Mouse (Mus musculus) ovary, adult 18-20 months (tissue): ENCODE data around the gene Mmp17.
"Not testable (repeated sequence)": the region's sequence is repeated elsewhere in the genome, so short reads cannot be mapped to it uniquely, and the experiment has no call there.

Experiments used
- DNase-seq: peaks from one replicate; pipeline ENCODE4 v3.0.0; 2022; ENCODE audit warnings: low spot score, mixed read lengths

Mmp17 gene

DNA sequence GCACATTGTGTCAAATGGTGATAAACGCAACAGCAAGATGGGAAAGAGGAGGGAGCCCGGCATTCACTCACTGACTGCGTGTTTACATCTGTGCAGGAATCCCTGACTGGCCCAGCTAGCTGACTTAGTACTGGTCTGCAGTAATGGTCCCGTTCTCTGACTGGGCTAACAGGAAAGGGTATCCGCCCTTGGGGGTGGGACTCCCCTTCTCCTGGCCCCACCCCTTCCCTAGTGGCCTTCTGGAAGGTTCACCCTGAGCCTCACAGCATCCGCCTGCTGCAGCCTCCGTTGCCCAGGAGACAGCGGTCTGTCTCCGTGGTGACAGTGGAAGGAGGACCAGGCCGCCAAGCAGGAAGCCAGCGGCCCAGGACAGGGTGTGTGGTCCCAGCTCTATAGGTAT is 6.9 kb downstream of the Mmp17 start:
- DNase-seq: no peak

DNA sequence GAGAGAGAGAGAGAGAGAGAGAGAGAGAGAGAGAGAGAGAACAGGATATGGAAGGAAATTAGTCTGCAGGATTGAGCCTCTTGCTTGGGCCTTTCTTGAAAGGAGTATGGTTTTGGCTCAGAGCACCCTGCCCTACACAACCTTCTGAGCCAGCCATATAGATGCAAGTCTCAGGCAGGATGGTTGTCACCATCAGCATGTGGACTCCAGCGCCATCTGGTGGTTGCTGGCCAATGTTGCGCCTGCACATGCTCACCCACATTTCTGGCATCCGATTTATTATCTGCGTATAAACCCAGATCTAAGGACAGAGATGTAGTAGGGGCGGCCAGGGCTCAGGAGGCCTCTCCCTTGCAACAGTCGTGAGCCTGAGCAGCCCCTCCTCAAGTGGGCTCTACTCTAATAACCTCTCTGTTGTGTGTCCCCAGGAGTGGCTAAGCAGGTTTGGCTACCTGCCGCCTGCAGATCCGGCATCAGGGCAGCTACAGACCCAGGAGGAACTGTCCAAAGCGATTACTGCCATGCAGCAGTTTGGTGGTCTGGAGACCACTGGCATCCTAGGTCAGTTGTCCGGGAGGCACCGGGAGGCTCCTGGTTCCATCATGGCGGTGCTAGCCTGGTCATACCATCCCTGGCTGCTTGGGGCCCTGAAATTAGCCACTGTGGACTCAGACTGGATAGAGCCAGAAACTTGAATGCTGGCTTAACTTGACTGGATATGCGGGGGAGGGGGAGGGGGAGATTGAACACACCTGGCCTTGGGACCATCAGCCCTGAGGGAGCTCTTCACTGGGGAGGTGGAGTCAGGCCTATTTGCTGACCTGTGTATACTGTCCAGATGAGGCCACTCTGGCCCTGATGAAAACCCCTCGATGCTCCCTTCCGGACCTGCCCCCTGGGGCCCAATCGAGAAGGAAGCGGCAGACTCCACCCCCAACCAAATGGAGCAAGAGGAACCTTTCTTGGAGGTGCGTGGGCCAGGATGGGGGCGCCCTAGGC is 10.4 kb downstream of the Mmp17 start:
- peak; percentile 26 for DNase-seq

DNA sequence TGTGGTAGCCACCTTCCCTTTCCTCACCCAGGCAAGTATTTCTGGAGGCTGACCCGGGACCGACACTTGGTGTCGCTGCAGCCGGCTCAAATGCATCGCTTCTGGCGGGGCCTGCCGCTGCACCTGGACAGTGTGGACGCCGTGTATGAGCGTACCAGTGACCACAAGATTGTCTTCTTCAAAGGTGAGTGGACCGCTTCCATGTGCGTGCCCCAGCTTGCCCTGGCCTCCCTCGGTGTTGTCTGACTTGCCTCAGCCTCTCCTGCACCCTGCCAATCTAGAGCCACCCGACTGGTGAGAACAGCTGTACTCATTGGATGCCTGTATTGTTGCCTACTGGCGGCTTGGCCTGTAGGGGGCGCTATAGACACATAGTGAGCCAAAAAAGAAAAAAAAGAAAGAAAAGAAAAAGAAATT is 18.1 kb downstream of the Mmp17 start:
- no peak for DNase-seq

DNA sequence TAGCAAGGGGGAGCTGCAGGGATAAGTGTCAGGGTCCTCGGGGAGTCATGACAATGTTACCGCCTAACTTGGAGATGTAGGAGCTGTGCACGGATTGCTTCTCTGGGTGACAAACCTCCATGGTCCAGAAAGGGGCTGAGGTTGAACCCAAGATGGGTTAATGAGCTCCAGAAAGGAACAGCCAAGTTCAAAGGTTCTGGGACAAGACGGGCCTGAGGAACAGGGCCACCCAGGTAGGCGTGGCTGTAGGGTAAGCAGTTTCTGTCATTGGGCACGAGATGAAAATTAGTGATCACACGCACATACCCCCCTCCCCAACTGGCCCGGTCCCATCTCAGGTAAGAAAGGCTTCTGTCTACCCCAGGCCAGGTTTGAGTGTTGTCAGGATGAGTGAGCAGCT is 23.5 kb downstream of the Mmp17 start:
- no peak for DNase-seq

DNA sequence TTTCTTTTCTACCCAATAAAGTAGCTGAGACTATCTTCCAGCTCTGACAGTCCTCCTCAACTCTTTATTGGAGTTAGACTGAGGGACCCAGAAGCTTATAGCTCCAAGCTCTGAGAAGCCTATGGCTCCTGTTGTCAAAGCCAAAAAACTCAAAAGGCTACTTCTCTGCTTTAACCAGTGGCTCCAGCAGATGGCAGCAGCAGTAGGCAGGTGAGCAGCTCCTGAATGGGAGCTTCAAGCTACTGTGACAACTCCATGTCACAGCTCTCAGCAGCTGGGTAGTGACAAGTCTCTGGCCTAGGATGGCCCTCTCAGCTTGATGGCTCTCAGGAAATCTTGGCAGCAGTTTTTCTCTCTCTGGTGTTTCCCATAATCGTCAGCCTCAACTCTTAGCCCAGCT is 27.1 kb downstream of the Mmp17 start:
- peak; percentile 23 for DNase-seq

DNA sequence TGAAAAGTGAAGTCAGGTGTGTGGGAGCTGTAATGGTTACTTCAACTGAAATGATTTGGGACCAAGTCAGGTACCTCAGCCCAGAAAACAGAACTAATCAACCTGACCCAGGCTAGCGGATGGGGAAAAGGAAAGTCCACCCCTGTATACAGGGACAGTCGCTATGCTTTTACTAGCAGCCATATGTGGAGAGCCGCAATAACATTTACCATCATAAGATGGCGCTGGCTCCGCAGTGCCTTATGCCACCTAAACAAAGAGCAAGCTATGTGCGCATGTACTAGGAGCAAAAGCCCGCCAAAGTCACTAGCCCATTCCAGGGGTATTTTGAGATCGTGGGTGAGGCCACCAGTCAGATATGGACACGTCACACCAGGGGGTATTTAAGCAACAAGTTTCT is 36.6 kb downstream of the Mmp17 start:
- DNase-seq: not testable (repeated sequence)

DNA sequence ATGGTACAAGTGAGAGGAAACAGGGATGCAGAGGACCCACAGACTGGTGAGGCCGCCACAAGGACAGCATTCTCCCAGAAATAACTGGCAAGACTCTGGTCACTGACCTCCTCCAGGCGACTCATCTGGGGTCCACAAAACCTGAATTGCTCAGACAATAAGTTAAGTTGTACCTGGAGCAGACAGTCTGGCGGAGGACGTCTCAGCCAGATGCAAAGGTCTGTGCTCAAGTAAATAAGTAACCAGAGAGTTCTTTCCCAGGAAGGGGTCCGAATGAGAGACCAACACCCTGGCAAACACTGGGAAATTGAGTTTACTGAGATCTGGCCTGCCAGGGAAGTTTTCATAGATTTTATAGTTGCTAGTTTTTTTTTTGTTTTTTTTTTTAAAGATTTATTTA is 37.4 kb downstream of the Mmp17 start:
- no peak for DNase-seq

DNA sequence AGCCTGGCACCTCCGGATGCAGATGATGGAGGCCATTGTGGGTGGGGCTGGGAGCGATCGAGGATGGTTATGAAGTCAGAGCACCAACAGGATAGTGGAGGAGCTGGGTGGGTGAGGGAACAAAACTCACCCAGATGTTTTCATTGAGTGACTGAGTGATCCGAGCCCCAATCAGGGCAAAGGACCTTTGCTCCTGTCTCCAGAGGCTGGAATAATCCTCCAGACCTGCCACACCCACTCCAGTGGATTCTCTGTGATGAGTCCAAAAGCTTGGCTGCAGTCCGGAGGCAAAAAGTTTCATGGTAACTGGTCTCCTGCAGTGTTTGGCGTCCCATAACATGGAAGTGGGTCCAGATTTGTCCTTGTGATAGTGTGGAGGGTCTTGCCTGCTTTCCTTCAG is 42.1 kb downstream of the Mmp17 start:
- no peak for DNase-seq

DNA sequence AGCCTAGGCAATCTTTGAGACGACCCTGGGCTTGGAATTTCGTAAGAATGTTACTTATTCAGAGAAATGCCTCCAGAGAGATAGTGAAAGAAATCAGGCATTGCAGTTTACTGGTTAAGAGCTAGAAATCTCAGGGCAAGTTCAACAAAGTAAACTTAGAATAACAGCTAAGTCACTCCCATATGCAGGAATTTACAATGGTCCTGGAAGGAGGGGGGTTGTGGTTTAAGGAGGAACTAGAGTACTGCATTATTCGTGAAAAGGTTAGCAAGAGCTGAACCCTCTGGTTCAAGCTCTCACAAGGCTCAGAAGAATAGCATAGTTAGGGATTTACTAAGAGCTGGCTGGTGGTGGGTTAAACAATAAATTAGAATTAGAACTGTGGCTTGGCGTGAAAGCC is 42.6 kb downstream of the Mmp17 start:
- not testable (repeated sequence) for DNase-seq

DNA sequence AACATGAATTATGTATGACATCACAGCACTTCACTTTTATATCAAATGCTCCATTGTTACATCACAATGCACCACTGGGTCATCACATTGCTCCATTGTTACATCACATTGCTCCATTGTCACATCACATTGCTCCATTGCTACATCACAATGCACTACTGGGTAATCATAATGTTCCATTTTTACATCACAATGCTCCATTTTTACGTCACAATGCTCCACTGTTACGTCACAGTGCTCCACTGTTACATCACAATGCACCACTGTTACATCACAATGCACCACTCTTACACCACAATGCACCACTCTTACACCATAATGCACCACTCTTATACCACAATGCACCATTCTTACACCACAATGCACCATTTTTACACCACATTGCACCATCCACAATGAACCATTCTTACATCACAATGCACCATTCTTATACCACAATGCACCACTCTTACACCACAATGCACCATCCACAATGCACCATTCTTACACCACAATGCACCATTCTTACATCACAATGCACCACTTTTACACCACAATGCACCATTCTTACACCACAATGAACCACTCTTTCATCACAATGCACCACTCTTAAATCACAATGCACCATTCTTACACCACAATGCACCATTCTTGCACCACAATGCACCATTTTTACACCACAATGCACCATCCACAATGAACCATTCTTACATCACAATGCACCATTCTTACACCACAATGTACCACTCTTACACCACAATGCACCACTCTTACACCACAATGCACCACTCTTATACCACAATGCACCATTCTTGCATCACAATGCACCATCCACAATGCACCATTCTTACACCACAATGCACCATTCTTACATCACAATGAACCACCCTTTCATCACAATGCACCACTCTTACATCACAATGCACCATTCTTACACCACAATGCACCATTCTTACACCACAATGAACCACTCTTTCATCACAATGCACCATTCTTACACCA is 48.6 kb downstream of the Mmp17 start:
- DNase-seq: not testable (repeated sequence)

DNA sequence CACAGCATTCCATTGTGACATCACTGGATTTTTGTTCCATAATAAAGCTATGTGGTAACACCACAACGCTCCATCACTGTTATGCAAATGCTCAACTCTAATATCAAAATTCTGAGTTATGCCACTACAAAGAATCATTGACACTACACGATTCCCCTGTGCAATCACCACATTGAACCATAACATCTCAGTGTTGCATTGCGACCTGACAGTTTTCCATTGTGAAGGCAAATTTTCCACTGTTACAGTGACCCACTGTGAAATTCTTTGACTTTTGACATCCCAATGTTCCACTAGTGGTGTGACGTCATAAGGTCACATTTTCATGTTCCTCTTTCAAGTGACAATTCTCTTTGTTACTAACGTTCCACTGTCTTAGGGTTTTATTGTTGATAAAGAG is 66.9 kb downstream of the Mmp17 start:
- DNase-seq: no peak

DNA sequence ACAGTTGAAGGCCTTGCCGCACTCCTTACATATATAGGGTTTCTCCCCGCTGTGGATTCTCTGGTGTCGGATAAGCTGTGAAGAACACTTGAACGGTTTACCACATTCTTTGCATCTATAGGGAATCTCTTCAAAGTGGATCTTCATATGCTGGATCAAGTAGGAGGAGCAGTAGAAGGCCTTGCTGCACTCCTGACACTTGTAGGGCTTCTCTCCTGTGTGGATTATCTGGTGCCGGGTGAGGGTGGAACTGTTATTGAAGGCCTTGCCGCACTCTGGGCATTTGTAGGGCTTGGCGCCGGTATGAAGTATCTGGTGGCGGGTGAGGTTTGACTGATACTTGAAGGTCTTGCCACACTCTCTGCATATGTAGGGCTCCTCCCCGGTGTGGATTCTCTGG is 73.0 kb downstream of the Mmp17 start:
- no peak for DNase-seq

DNA sequence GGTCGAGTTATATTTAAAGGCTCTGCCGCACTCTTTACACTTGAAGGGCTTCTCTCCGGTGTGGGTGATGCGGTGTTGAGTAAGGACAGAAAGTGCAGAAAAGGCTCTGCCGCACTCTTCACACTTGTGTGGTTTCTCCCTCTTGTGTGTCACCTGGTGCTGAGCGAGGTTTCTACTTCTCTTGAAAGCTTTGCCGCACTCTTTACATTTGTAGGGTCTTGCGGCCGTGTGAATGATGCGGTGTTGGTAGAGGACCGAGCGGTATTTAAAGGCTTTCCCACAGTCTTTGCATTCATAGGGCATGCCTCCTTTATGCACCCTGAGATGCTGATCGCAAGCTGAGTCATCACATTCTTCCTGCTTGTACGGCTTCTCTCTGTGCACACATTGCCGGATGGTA is 74.0 kb downstream of the Mmp17 start:
- no peak for DNase-seq
